Mouse (Mus musculus) retina, postnatal 1 day (tissue): ENCODE results near the gene Krt18.
"Not testable (repeated sequence)": the region's sequence is repeated elsewhere in the genome, so short reads cannot be mapped to it uniquely, and the experiment has no call there.

Experiments used
- DNase-seq: peaks from one replicate; pipeline ENCODE4 v3.0.0-alpha.2; 2012

Gene Krt18

DNA sequence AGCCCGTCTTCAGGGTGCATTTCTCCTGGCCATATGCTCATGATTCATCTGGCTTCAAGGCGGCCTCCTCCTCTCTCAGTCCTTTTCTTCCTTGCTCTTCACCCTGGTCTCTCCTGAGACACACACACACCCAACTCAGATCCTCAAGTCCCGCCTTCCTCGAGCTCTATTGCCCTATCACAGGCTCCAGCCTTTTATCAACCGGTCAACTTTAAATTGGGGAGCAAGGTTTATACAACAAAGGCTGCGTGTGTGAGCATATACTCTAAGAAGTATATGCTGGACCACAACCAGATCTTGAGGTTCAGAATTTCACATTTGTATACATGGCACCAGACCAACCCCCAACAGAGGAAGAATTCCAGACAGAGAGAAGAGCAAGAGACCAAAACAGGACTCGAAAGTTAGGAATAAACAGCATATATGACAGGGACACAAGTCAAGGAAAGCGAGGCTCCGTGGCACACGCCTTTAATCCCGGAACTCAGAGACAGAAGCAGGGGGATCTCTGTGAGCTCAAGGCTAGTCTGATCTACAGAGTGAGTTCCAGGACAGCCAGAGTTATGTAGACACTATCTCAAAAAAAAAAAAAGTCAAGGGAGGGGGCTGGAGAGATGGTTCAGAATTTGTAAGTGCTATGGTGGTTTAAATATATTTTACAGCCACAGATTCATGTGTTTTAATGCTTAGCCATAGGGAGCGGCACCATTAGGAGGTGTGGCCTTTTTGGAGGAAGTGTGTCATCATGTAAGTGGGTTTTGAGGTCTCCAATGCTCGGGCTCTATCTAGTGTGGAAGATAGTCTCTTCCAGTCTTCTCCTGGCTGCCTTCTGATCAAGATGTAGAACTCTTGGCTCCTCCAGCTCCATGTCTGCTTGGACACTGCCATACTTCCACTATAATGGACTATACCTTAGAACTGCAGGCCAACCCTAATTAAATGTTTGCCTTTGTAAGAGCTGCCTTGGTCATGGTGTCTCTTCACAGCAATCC is 42.8 kb downstream of the Krt18 start:
- no peak for DNase-seq

DNA sequence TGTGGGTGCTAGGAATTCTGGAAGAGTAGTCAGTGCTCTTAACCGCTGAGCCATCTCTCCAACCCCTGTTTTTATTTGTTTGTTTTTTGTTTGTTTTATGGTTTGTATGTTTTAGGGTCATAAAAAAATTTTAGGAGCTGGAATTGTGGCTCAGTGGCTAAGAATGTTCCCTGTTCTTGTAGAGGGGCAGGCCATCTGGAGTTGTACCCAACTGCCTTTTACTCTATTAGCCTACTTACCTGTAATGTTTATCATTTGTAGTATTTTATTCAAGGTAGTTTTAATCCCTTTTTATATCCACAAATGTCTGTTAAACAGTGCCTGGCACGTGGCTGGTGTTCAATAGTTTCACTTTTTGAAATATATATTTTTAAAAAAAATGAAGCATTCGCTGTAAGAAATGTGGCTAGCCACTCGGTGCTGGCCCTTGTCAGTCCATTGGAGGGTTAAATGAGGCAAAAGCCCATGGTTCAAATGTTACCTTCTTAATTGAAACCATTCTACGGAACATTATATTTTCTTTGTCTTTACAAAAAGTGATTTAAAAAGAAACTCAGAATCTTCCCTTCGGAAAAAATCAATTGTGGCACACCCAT is 45.1 kb downstream of the Krt18 start:
- DNase-seq: no peak

DNA sequence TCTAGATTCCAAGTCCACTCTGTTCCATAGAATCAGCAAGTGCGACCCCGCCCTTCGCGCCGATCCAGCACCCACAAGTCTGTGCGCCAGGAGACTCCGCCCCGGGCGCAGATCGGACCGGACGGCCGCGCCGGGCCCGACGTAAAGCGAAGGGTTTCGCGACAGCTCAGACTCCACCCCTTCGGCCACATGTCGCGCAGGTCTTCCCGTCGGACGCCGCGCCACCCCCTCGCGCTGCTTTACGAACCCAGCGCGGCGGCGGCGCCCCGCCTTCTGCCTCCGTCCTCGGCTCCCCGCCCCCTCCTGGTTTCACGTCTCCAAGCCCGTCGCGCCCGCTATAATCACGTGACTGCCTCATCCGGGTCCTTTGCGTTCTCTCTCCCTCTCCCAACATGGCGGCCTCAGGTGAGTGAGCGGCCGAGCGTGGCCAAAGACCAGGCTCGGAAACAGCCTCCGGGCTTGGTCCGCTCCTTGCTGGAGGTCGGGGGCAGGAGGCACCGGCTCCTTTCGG is 45.6 kb downstream of the Krt18 start, which contains the start of gene Eif4b:
Eif4b (plus strand) TSS at position 215 of the 511 bp plus-strand sequence.
- DNase-seq: peak; percentile 99

DNA sequence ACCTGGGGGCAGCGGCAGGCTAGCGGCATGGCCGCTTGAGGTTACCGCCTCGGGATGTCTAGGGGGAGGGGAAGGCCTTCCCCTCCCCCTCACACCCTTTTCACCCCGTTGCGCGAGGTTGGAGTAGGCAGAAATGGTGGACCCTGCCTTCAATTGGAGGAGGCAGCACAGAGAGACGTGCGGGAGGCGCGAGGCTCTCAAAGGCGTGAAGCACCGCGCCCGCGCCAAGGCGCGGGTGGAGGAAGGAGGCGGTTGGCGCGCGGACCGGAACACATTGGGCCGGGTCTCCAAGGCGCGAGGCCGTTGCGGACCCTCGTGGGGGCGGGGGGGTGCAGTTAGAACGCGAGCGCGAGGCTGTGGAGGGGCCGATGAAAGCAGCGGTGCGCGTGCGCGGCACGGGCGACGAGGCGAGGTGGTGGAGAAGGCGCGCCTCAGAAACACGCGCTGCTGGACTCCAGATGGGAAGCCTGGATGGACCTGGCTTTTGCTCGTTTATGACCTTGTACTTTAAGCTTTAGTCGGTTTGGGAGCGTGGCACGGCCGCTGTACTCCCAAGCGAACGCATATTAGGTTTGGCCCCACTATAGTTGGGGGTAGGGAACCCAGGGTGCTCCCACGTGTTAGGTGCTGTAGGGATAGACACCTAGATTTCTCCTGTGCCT is 46.2 kb downstream of the Krt18 start:
- no peak for DNase-seq

DNA sequence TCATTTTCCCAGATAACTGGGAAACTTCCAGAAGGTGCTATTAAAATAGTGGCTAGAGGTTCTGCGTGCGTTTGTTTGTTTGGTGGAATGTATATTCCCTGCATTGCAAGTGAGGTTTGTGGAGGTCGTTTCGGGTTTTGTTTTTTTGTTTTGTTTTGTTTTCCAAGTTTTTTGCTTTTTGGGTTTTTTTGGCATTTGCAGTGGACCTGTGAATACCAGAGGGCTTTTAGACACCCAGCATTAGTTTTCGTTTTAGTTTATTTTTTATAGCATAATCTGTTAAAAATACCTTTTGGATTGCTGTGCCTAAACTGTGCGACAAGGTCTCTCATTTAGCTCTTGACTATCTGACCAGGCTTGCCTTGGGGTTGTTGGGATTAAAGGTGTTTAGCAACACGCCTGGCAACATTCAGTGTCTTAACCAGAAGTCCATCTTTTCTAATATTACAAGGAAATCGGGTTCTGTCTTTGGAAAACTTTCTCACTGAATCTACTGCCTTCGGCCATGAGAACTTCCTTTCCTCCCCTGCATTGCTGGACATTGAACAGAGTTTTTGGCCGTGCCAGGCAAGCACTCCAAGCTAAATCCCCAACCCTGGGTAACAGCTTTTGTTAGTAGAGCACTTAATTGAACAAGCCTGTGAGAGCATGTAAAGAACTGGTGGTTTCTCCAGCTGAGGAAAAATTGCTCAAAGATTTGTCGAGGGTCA is 47.1 kb downstream of the Krt18 start:
- no peak for DNase-seq

DNA sequence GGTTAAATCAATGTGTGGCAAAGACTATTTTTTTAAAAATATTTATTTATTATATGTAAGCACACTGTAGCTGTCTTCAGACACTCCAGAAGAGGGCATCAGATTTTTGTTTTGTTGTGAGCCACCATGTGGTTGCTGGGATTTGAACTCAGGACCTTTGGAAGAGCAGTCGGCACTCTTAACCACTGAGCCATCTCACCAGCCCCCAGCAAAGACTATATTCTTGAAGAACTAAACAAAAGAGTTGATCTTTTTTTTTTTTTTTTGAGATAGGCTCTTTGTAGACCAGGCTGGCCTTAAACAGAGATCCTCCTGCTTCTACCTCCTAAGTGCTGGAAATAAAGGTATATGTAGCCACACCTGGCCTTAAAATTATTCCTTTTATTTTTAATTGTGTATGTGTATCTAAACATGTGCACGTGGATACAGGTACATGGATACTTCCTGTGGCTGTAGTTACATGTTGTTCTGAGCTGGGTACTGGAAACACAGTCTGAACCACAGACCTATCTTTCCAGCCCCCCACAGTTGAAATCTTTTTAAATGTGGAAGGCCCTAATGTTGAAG is 49.2 kb downstream of the Krt18 start:
- DNase-seq: no peak

DNA sequence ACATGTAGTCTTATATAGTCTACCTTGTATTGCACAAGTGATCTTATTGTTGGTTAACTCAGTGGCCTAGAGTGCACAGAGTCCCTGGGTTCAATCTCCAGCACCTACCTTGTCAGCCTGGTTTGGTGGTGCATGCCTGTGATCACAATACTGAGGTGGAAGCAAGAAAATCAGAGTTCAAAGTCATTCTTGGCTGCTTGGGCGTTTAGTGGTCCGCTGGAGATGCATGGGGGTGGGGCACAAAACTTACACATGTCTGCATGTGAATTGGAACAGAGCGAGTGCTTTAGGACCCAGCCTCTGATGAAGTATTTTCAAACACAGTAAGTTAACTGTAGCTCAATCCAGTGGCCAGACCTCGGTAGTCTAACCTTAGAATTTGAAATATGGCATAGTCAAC is 51.2 kb downstream of the Krt18 start:
- DNase-seq: no peak

DNA sequence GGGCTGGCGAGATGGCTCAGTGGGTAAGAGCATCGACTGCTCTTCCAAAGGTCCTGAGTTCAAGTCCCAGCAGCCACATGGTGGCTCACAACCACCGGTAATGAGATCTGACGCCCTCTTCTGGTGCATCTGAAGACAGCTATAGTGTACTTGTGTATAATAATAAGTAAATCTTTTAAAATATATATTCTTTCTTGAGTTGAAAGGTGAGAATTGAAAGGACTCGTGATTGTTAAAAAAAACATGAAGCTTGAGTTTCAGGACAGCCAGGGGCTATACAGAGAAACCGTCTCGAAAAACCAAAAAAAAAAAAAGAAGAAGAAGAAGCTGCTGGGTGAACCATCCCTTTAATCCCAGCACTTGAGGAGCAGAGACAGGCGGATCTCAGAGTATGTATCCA is 51.9 kb downstream of the Krt18 start:
- DNase-seq: not testable (repeated sequence)

DNA sequence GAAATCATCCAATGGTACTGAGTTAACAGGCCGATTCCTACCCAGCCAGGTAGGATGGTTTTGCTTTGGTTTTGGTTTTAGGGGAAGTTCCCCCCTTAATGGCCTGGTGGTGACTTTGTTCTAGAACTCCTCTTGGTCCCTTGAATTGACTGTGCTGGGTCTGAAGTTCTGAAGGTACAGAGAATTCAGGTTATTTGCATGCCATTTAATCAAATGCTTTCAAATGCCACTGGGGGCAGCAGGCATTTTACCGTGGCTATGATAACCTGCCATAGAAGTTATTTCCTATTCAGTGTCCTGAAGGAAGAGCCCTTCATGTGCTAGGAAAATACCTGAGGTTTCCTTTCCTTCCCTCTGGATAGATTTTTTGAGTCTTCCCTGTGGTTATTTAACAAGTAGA is 52.4 kb downstream of the Krt18 start:
- DNase-seq: no peak
